Mouse (Mus musculus) v-Abl transformed pro-B cells (cell line): ENCODE data around the gene Chp1.
"Not testable (repeated sequence)": the region's sequence is repeated elsewhere in the genome, so short reads cannot be mapped to it uniquely, and the experiment has no call there.

ENCODE experiments used
- in situ Hi-C, 2 experiments: fragments of 400-800 bp; cut with MboI; formaldehyde crosslinking; loops; one replicate each; pipeline ENCODE4 v1.15.1; 2025; ENCODE audit not compliant: unreplicated experiment in 2 of 2

Gene Chp1

DNA sequence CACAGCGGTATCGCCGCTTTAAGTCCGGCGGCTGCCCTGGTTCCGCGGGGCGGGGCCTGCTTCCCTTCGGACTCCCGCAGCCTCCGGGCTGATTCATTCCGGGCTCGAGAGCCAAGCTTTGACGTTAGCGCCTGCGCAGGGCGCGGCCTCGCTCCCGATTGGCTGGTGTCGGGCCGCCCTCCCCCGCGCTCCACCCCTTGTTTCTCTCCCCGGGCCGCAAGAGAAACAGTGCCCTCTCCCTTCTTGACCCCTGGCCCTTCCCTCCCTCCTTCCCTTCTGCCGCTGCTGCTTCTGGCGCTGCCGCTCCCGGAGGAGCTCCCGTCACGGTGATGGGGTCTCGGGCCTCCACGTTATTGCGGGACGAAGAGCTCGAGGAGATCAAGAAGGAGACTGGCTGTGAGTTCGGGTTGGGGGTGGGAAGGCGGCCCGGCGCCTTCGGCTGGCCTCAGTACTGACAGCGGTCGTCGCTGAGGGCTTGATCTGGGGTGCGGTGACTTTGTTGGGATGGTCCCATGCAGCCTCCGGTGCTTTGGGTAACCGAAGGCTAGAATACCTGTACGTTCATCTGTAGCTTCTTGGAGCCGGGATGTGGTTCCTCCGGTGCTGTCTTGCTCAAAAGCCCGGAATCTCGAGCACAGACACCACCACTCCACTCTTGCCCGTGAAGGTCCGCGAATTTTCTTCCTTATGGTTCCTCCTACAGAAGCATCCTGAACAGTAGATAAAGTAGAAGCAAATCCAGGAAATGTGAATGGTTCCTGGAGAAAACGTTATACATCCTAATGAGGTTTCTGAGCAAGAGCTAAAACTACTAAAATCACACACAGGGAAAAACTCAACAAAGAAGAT lies at the start of gene Chp1, which contains the start of gene Exd1:
Gene Chp1 (plus strand): TSS at position 176 of the 849 bp plus-strand sequence.
Gene Exd1 (minus strand): TSS at position 106 of the 849 bp plus-strand sequence.
- in situ Hi-C loops: loop anchor here in 1 of 2 experiments (5.0 to 25.0 kb wide), 4 partner anchors 35 to 615 kb away; partner anchors contain the start of gene Ehd4

DNA sequence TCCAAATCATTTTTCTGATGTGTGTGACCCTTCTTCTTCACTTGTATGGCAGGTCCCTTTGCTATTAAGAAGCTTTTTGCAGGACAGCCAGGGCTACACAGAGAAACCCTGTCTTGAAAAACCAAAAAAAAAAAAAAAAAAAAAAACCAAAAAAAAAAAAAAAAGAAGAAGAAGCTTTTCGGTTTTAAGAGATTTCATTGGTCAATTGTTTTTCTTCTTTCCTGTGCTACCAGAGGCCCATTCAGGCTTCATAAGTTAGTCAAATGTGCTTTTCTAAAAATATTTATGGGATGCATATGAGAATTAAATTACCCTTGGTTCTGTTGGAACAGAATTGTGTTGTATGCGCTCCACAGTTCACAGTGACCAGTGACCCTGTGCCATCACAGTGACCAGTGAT lies 48.6 kb upstream of the Chp1 start:
- in situ Hi-C loops: no loop called here

GRCm38 (mm10) chr2:119500965-119501652 lies 46.4 kb upstream of the Chp1 start:
- in situ Hi-C loops: loop anchor here in 1 of 2 experiments (5.0 kb wide), 1 partner anchor 59 kb away; no protein-coding TSS in a partner anchor

- in situ Hi-C loops: no loop called here
Observed at GRCm38 (mm10) chr2:119507108-119507507, 40.4 kb upstream of the Chp1 start.

DNA sequence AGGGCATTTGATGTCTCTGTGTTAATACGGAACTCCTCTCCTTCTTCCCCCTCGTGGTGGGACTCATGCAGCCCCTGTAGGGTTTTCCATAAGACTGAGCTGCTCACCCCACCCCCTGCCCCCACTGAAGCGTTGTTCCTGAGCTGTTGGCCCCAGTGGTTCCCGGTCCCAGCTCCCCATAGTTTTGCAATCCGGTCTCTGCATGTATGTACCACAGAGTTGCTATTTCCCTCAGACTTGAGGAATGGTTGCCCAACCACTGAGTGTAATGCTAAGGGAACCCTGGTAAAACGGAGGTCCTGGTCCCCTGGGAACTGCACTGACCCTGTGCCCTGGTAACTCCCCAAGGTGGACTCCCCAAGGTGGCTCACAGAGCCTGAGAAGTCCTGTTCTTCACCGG lies 39.0 kb upstream of the Chp1 start:
- in situ Hi-C loops: not testable (repeated sequence)

- in situ Hi-C loops: loop anchor here (5.0 to 10.0 kb wide), 2 partner anchors 214 to 216 kb away; no protein-coding TSS in a partner anchor
Observed at GRCm38 (mm10) chr2:119510856-119511255, 36.6 kb upstream of the Chp1 start.

DNA sequence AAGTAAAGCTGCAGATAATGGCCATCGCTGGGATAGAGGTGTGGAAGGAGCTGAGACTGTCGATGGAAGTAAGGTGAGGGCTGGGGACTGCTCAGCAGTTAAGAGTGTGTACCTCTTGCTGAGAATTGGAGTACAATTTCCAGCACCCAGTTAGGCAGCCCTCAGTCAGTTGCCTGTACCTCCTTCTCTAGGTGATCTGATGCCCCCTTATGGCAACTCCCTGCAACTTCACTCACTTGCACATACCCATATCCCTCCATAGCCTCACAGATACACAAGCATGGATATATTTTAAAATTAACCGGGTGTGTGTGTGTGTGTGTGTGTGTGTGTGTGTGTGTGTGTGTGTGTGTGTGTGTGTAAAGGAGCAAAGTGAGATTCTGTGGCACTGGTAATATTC lies 35.2 kb upstream of the Chp1 start:
- in situ Hi-C loops: loop anchor here (5.0 to 10.0 kb wide), 2 partner anchors 215 to 217 kb away; no protein-coding TSS in a partner anchor

- in situ Hi-C loops: loop anchor here (5.0 to 10.0 kb wide), 2 partner anchors 217 to 219 kb away; no protein-coding TSS in a partner anchor
Observed at GRCm38 (mm10) chr2:119514026-119514522, 33.4 kb upstream of the Chp1 start.

- in situ Hi-C loops: loop anchor here in 1 of 2 experiments (10.0 kb wide), 1 partner anchor 222 kb away; no protein-coding TSS in a partner anchor
Observed at GRCm38 (mm10) chr2:119516811-119517210, 30.7 kb upstream of the Chp1 start.

- in situ Hi-C loops: no loop called here
Observed at GRCm38 (mm10) chr2:119520550-119520949, 26.9 kb upstream of the Chp1 start.

DNA sequence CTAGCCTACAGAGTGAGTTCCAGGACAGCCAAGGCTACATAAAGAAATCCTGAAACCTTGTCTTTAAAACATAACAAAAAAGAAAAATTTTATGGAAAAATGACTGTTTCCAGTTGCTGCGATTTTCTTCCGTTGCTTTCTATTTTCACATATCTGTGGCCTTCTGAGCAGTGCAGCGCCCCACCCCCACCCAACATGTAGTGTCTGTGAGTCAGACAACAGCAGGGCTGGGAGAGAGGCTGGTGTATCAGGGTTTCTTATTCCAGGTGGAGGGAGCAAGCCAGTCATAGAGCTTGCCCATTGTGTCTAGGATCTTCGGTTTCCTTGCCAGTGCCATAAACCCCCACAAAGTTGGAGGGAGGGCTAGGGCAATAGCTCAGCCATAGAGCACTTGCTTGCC lies 23.7 kb upstream of the Chp1 start:
- in situ Hi-C loops: no loop called here

DNA sequence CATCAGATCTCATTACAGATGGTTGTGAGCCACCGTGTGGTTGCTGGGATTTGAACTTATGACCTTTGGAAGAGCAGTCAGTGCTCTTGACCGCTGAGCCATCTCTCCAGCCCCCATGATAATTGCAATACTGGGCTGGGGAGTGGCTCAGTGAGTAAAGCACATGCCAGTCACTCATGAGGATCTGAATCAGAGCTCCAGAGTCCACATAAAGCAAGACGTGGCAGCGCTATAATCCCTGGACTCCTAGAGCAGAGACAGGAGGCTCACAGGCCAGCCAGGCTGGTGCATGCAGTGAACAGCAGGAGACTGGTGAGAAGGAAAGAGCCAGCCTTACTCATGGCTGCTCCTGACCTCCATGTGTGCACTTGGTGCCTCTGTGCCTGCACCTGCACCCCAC lies 22.1 kb upstream of the Chp1 start:
- in situ Hi-C loops: loop anchor here in 1 of 2 experiments (25.0 kb wide), 2 partner anchors 487 to 637 kb away; partner anchors contain the start of gene Ehd4

DNA sequence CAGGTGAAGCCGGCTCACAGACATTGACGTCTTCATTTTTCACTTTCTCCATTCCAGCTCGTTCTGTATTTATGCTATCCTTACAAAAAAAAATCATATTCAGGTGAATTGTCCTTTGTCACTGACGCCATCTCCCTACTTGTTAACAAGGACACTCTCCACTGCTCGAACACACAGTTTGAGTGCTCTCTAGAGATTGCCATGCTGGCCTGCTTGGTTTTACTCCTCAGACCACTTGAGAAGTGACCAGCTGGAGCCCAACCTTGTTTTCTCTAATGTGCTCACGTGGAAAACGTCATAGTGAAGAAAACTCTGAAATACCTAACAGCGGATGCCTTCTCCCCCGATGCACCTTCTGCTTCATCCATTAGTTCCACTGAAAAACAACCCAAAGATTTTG lies 8.7 kb upstream of the Chp1 start:
- in situ Hi-C loops: loop anchor here in 1 of 2 experiments (25.0 kb wide), 2 partner anchors 473 to 623 kb away; partner anchors contain the start of gene Ehd4

DNA sequence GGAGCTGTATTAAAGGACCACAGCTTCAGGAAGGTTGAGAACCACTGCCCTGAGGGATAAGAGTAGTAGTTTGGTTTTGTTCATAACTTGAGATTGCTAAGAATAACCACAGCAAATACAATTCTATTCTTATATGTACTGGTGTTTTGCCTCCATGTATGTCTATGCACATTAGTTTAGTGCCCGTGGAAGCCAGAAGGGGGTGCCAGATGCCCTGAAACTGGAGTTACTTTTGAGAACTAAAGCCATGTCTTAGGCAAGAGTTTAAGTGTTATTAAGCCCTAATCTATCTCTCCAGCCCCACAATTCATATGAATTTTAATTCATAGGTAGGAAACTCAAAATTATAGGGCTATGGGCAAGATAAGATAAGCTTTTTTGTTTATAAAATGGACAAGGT lies 5.4 kb upstream of the Chp1 start:
- in situ Hi-C loops: loop anchor here (5.0 to 25.0 kb wide), 4 partner anchors 40 to 620 kb away; partner anchors contain the start of gene Ehd4 (in 1 of the 2)

- in situ Hi-C loops: loop anchor here (5.0 to 25.0 kb wide), 4 partner anchors 39 to 619 kb away; partner anchors contain the start of gene Ehd4 (in 1 of the 2)
Observed at GRCm38 (mm10) chr2:119543656-119544055, 3.8 kb upstream of the Chp1 start.

DNA sequence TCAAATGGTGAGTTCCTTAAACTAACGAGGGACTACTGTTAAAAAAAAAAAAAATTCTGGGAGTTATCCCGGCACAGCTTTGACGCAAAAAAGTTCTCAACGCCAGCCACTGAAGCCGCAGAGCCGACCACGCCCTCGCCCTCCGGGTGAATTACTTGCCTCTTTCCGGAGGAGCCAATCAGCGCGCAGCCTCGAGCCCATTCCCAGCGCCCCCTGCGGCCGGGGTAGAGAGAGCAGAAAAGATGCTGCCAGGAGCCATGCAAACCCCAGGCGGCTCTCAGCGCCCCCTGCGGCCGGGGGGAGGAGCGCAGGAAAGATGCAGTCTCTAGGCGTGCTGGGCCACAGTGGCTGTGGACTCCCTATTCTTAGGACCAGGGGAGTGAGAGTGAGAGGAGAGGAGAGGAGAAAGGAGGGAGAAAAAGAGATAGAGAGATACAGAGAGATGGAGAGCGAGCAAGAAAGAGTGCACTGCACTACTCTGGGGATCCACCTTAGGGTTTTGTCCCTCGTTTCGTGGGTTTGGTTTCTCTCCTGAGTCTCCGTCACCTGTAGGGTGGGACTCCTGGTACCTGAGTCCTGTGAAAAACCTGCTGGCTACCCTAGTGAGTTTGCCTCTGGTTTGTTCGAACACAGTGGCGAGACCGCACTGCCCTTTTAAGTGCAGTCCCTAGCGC lies 512 bp upstream of the Chp1 start:
- in situ Hi-C loops: loop anchor here in 1 of 2 experiments (5.0 to 25.0 kb wide), 4 partner anchors 35 to 615 kb away; partner anchors contain the start of gene Ehd4

DNA sequence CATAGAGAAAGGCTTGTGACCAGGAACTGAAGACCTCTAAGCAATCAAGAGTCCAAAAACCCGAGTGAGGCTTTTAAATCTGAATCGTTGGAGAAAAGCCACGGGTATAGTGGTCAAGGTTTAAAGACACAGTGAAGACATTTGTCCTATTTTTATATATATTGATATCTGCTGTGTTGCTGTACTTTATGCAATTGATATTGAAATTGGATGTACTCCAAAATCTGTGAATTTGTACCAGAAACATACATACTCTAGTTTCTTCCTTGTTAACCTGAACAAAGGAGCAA lies 819 bp downstream of the Chp1 start:
- in situ Hi-C loops: loop anchor here in 1 of 2 experiments (5.0 to 25.0 kb wide), 4 partner anchors 34 to 614 kb away; partner anchors contain the start of gene Ehd4

DNA sequence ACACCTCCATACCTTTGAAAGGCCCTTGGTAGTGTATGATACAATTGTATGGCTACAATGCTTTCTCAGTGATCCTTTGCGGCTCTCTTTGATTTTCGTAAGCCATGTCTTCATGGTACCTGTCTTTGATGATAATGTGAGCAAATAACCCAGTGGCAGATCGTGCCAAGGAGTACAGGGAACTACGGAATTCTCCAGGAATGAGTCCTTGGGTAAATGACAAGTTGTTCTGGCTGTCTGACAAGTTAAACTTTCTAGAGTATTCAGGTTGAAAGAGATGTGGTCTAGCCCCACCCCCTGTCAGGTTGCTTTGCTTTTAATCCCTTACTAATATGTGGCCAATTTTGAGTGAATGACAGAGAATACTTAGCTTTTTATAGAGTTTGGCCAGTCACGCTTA lies 1.2 kb downstream of the Chp1 start:
- in situ Hi-C loops: loop anchor here in 1 of 2 experiments (5.0 to 25.0 kb wide), 4 partner anchors 34 to 614 kb away; partner anchors contain the start of gene Ehd4

DNA sequence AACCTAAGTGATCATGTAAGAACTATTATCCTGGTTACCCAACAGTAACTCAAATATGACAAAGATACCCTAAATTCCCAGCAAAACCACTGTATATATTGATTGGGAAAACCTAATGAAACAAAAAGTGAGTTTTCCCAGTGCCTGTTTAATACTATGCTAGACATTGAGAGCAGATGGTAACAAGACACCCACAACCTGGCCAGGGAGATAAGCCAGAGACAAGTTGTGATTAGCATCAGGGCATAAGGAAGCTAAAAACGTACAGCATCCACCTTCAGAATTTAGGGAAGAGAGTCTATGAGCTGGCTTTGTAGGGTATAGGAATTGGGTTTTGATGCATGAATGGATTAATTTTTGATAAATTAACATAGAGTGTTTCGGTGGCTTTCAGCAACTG lies 2.2 kb downstream of the Chp1 start:
- in situ Hi-C loops: loop anchor here in 1 of 2 experiments (5.0 to 25.0 kb wide), 4 partner anchors 33 to 613 kb away; partner anchors contain the start of gene Ehd4

DNA sequence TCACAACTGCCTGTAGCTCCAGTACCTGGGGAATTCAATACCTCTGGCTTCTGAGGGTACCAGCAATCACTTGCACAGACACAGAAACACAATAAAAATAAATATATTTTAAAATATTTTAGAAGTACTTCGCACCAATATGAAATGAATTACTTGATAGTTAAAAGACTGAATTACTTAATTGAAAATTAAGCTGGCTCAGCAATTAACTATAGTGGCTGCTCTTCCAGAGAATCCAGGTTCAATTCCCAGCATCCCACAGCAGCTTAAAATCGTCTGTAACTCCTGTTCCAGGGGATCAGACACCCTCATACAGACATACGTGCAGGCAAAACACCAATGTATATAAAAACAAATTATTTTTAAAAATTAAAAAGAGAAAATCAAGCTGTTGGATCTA lies 10.5 kb downstream of the Chp1 start:
- in situ Hi-C loops: no loop called here
